Mouse (Mus musculus): ENCODE measurements around the gene Banp.

DNA sequence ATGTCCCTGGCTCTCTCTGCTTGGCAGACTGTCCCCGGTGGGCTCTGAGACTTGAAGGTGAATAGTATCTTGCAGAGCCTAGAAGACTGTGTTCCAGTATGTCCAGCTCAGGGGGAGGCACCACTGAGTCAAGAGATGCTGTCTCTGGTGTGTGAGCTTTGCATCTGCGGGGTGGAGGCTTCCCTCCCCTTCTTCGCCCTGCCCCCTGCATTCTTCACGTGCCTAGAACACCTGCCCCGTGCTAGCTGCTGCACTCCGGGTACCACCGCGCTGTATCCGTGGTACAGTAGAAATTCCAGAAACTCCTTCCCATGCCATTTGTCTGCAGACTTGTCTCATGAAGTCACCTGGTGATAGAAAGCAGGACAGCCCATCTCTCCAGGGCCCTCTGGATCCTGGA is 124.4 kb downstream of the Banp start:
- TF ChIP-seq CTCF (IDR thresholded peaks at IDR 0.05; ENCODE audit: extremely low read depth, insufficient read depth, low read length) (no peak), POLR2A (IDR thresholded peaks at IDR 0.05; ENCODE audit: extremely low read depth, insufficient read depth, low read length) (no peak)
